In the genomic region with DNA sequence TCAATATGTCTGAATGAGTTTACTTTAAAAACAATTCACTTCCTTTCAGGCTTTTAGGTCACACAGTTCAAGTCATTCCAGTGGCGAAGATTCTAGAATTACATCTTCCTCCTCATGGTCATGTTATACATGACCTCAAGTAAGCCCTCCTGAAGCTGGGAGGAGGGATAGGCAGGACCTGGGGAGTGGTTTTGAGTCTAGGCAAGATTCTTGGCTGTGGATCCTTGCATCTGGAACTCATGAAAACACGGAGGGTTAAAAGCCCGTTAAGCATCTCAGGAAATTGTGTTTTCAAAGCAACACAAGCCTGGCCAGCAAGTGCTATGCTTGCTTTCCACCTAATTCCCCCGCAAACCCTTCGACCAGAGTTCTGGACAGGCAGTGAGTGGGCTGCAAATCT, we compare ENCODE assay signal across 17 mouse cellular contexts.
"Had no signal": no experiment of that assay in that cellular context is flagged by ENCODE, and none has a peak within 500 bp of the region (broad histone marks: within the 10 kb centered on the region; RNA-seq: fewer than 3 reads in every experiment).

No protein-coding gene starts in this region.

- H3K9me3 ChIP-seq: liver, embryonic 13.5 days; midbrain, embryonic 12.5 days; midbrain, embryonic 15.5 days; neural tube, embryonic 12.5 days; neural tube, embryonic 15.5 days had no signal

- H3K36me3 ChIP-seq: liver, embryonic 13.5 days; midbrain, embryonic 12.5 days; midbrain, embryonic 15.5 days; neural tube, embryonic 12.5 days; neural tube, embryonic 15.5 days had no signal

- H3K4me3 ChIP-seq: liver, embryonic 13.5 days; midbrain, embryonic 12.5 days; midbrain, embryonic 15.5 days; neural tube, embryonic 12.5 days; neural tube, embryonic 15.5 days had no signal

- H3K27me3 ChIP-seq: liver, embryonic 13.5 days; midbrain, embryonic 12.5 days; midbrain, embryonic 15.5 days; neural tube, embryonic 12.5 days; neural tube, embryonic 15.5 days had no signal

- H3K4me1 ChIP-seq: liver, embryonic 13.5 days; midbrain, embryonic 12.5 days; midbrain, embryonic 15.5 days; neural tube, embryonic 12.5 days; neural tube, embryonic 15.5 days had no signal

- H3K4me2 ChIP-seq: liver, embryonic 13.5 days; midbrain, embryonic 12.5 days; midbrain, embryonic 15.5 days; neural tube, embryonic 12.5 days; neural tube, embryonic 15.5 days had no signal

- H3K27ac ChIP-seq: liver, embryonic 13.5 days; macrophage; midbrain, embryonic 12.5 days; midbrain, embryonic 15.5 days; neural tube, embryonic 12.5 days; neural tube, embryonic 15.5 days; stomach, postnatal 0 days had no signal

- H3K9ac ChIP-seq: liver, embryonic 13.5 days; midbrain, embryonic 12.5 days; midbrain, embryonic 15.5 days; neural tube, embryonic 12.5 days; neural tube, embryonic 15.5 days had no signal

- ATAC-seq: midbrain, embryonic 15.5 days had no signal

- DNase-seq: kidney, adult 18-20 months; kidney, adult 9 months; kidney, postnatal 10 days; liver, embryonic 13.5 days; lung, adult 2 months; right cerebral cortex, adult 18-20 months; right cerebral cortex, postnatal 14 days; right cerebral cortex, postnatal 4 days; thymus, adult 2 months; thymus, postnatal 14 days; thymus, postnatal 4 days had no signal
